Mouse (Mus musculus) cerebellum, adult 2 months (tissue): Measurements from ENCODE around the gene Gm27021. TPM values are rescaled to one million over a fixed set of nuclear protein-coding genes. Genes with fewer than 3 reads are reported as not detected.
"Not testable (repeated sequence)": the region's sequence is repeated elsewhere in the genome, so short reads cannot be mapped to it uniquely, and the experiment has no call there.

Source experiments
- DNase-seq, 2 experiments: peaks; one replicate each; pipeline ENCODE4 v3.0.0; 2021
- H3K27ac ChIP-seq: fragments of 200-500 bp; 2 replicates; pipeline ENCODE4 v1.5.1; 2012; ENCODE audit warnings: low read length, control low read depth, inconsistent platforms; ENCODE audit not compliant: insufficient read depth
- H3K27me3 ChIP-seq: fragments of 200-500 bp; 2 replicates; pipeline ENCODE4 v1.6.1; 2012; ENCODE audit warnings: inconsistent platforms, mild to moderate bottlenecking, low read length, moderate library complexity; ENCODE audit not compliant: control insufficient read depth, insufficient read depth
- H3K4me1 ChIP-seq: fragments of 200-500 bp; 2 replicates; pipeline ENCODE4 v1.6.1; 2011; ENCODE audit warnings: low read length; ENCODE audit not compliant: control insufficient read depth, insufficient read depth
- H3K4me3 ChIP-seq: fragments of 200-500 bp; replicated peaks from 2 replicates; pipeline ENCODE3; 2011; ENCODE audit warnings: mild to moderate bottlenecking, low read depth, low read length, control low read depth; ENCODE audit not compliant: insufficient read depth
- CTCF ChIP-seq: fragments of 200-500 bp; IDR thresholded peaks from 2 replicates; pipeline ENCODE4 v1.5.1; 2011; ENCODE audit warnings: low read depth, mild to moderate bottlenecking, control low read depth, low read length, moderate library complexity, borderline replicate concordance; ENCODE audit not compliant: insufficient read depth
- POLR2A ChIP-seq: fragments of 200-500 bp; IDR thresholded peaks from 2 replicates; pipeline ENCODE4 v1.6.1; 2011; ENCODE audit warnings: low read length, control low read depth, borderline replicate concordance; ENCODE audit not compliant: insufficient read depth
- WGBS: fragments of 180-500 bp; shearing (Covaris S2); methylation state at CpG from one replicate; pipeline ENCODE4 v1.1.7; 2018; 5-methylcytosine and 5-hydroxymethylcytosine counted together
- polyA plus RNA-seq: library from polyadenylated mRNA; depleted of rRNA; stranded (reverse); fragments of >200 nt; gene quantifications from 2 replicates; pipeline ENCODE4 v1.2.3, GENCODE M21; 2012

The Gm27021 gene
- polyA plus RNA-seq, 1 experiment, result 1.9 TPM

DNA sequence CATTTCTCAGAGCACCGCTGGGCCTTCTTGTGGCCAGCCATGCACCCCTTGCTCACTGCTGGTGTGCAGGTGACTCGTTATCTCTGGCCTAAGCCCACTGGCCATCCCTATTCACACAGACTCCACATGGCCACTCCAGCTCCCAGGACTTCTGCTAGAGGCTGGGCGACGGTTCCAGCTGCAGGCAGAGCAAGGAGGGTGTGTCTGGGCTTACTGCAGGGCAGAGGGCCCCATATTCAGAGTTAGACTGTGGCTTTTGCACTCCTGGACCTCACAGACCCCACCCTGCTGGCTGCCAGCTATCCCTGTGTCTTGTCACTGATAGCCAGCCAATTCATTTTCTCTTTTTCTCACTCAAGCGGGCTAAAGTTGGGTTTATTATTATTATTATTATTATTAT, 16.2 kb upstream of the Gm27021 start:
- no peak for DNase-seq
- H3K27me3 ChIP-seq, result no peaks in the 10 kb centered on the region
- no peak overlapping the region for H3K27ac ChIP-seq
- 79% methylated on average over 5 of the region's 5 CpGs for WGBS
- peaks cover 5% of the 10 kb centered on the region; the same call in 1 of the 2 replicates for H3K4me1 ChIP-seq
- TF ChIP-seq CTCF (no peak), POLR2A (no peak)
- no peak overlapping the region for H3K4me3 ChIP-seq

- peak in 1 of 2 experiments; percentile 41 for DNase-seq
- H3K4me3 ChIP-seq, result no peak overlapping the region
- H3K27ac ChIP-seq, result no peak overlapping the region
- TF ChIP-seq CTCF, result peak; percentile 51
- TF ChIP-seq POLR2A, result no peak
- WGBS, result 23% methylated on average over 10 of the region's 10 CpGs
- H3K27me3 ChIP-seq, result no peaks in the 10 kb centered on the region
- H3K4me1 ChIP-seq, result peaks cover 5% of the 10 kb centered on the region; the same call in 1 of the 2 replicates
Measured at GRCm38 (mm10) chr8:120683602-120684001, 15.7 kb upstream of the Gm27021 start.

- no peak for TF ChIP-seq POLR2A
- no peak for TF ChIP-seq CTCF
- no peak for DNase-seq
- 25% methylated on average over 10 of the region's 10 CpGs for WGBS
Measured at GRCm38 (mm10) chr8:120681113-120681512, 13.2 kb upstream of the Gm27021 start.

DNA sequence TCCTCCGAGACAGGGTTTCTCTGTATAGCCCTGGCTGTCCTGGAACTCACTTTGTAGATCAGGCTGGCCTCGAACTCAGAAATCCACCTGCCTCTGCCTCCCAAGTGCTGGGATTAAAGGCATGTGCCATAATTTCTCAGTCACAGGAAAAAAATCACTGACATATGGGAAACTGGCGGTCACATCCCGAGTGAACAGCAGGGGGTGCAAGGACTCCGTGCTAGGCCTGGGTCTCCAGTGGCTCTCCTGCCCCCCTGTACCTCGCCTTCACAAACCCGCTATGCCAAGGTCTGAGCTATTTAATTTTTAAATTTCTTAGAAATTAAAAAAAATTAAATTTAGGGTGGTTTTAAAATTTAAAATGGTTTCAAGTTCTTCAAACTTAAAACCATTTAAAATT, 12.5 kb upstream of the Gm27021 start:
- H3K27me3 ChIP-seq, DNase-seq, H3K4me1 ChIP-seq, H3K27ac ChIP-seq, H3K4me3 ChIP-seq: not testable (repeated sequence)
- WGBS, result 64% methylated on average over 7 of the region's 7 CpGs

More at GRCm38 (mm10) chr8:120681113-120681512, 13.2 kb upstream of the Gm27021 start:
- Histone ChIP-seq H3K4me1 (peaks cover 5% of the 10 kb centered on the region; the same call in 1 of the 2 replicates), H3K27ac (no peak overlapping the region), H3K27me3 (no peaks in the 10 kb centered on the region), H3K4me3 (no peak overlapping the region)

DNA sequence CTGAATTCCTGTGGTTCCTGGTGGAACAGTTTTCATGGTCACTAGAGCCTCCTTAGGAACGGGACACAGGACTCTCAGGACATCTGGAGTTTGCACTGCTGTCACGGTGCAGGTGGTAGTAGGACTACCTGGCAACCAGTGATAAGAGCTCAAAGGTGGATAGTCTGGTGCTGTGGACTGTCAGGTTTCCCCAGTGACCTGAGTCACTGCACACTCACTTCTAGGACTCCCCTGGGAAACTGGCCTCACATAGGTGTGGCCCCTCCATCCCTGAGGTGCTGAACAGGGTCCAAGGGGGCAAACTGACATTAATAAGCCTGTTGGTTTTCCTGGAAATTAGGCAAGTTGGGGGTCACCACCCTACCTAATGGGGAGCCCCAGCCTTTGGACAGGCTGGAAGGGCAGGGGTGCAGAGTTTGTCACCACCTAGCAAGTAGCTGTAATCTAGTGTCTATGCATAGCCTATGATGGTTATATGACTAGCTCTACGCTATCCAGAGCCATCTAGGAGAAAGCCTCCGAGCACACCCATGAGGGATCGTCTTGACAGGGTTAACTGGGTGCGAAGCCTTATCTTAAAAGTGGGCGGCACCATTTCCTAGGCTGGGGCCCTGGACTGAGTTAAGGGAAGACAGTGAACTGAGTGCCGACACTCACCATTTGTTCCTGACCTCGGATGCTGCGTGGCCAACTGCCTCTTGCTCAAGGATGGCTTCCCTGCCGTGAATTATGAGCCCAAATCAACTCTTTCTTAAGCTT, 11.9 kb upstream of the Gm27021 start:
- TF ChIP-seq CTCF (no peak), POLR2A (no peak)
- DNase-seq, result no peak
- no peak overlapping the region for H3K27ac ChIP-seq
- no peaks in the 10 kb centered on the region for H3K27me3 ChIP-seq
- 89% methylated on average over 11 of the region's 11 CpGs for WGBS
- peaks cover 5% of the 10 kb centered on the region; the same call in 1 of the 2 replicates for H3K4me1 ChIP-seq
- H3K4me3 ChIP-seq, result no peak overlapping the region

DNA sequence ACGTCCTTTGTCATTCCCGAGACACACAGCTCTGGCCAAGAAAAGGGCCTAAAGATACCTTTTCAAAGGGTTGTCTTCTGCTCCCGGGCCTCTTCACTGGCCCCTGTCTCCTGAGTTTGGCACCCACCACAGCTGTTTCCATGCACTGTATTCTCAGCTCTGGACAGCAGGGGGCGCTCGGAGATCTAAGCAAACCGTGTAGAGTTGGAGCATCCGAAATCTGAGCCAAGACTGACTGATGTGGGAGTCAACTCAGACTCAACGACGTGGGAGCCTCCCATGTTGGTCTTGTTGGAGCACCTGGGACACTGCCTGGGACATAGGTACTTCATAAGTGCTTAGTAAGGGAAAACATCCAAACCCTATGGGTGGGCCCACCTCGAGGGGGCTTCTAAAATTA, 10.6 kb upstream of the Gm27021 start:
- Histone ChIP-seq H3K27me3 (no peaks in the 10 kb centered on the region), H3K4me1 (peaks cover 6% of the 10 kb centered on the region), H3K27ac (no peak overlapping the region), H3K4me3 (no peak overlapping the region)
- 11% methylated on average over 10 of the region's 10 CpGs for WGBS
- peak; percentile 88 for TF ChIP-seq CTCF
- TF ChIP-seq POLR2A, result no peak
- peak; percentile 72 to 77 for DNase-seq

DNA sequence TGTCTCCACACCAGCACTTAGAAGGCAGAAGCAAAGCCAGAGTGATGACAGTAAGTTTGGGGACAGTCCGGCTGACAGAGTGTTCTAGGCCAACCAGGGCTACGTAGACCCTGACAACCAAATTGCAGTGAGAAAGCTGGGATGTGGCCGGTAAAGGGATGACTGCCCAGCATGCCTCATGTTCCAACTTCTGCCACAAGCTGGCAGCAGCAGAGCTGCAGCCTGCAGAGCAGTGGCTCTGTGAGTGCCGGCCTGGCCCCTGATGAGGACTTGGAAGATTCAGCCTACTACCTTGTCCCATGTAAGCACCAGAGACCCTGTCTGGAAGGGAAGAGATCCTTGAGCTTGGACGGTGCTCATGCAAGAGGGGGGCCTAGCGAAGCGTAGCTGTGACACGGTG, 7.8 kb upstream of the Gm27021 start:
- no peak overlapping the region for H3K27ac ChIP-seq
- WGBS, result 52% methylated on average over 8 of the region's 8 CpGs
- H3K27me3 ChIP-seq, result no peaks in the 10 kb centered on the region
- H3K4me1 ChIP-seq, result peaks cover 21% of the 10 kb centered on the region
- no peak for DNase-seq
- TF ChIP-seq CTCF (no peak), POLR2A (no peak)
- no peak overlapping the region for H3K4me3 ChIP-seq

DNA sequence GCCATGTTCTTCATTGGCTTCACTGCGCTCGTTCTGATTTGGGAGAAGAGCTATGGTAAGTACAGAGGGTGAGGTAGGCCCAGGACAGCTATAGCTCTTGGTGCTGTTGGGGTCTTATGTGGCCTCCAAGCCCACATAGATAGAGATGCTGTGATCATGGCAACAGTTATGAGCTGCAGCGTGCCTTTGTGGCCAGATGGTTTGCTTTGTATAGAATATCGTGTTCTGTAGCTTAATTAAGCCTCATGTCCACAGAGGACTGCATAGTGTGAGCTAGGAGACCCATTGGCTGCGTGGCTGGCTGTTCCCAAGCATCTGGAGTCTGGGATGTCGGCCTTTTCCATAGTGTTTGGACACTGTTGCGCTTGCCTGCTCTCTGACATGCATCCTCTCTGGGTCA, 5.4 kb upstream of the Gm27021 start:
- peaks cover 28% of the 10 kb centered on the region for H3K4me1 ChIP-seq
- no peak for DNase-seq
- no peak for TF ChIP-seq CTCF
- no peak for TF ChIP-seq POLR2A
- H3K27ac ChIP-seq, result no peak overlapping the region
- no peak overlapping the region for H3K4me3 ChIP-seq
- WGBS, result 92% methylated on average over 7 of the region's 7 CpGs
- H3K27me3 ChIP-seq, result no peaks in the 10 kb centered on the region
